Mouse (Mus musculus): Measurements from ENCODE around the gene Lnx2. TPM values are rescaled to one million over a fixed set of nuclear protein-coding genes. Genes with fewer than 3 reads are reported as not detected.

Gene Lnx2
- total RNA-seq, 1 experiment: 11.6 TPM

DNA sequence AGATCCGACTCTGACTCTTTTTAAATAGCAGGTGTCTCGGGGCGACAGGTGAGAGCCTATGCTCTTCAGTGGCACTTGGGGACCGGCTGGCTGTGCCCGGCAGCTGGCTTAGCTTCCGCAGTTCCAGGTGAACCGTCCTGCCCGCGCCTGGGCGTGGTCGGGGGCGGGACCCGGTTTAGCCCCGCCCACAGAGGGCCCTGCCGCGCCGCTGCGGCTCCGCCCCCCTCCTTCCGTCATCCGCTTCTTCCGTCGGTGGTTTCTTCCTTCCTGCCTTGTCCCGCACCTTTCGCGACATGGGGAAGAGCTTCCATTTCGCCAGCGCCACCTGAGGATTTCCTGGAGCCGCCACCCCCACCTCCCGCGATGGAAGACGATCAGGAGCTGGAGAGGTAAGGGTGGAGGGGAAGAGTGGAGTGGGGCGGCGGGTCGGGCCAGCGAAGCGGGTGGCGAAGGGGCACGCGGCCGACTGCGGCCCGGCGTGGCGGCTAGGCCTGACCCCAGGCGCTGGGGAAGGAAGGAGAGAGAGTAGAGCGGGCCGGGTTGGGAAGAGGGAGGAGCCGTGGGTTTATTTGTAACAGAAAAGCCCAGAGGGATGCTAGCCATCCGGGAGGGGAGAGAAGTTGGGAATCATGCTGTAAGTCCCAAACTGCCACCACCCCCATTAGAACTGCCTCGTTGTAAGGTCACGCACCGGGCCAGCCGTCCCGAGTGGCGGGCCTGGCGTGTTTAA lies 1.1 kb upstream of the Lnx2 start:
- peak overlapping the region; percentile 52; the same call in 1 of the 2 replicates for H3K27ac ChIP-seq (ENCODE audit: insufficient read depth, low read depth, low read length, poor library complexity, severe bottlenecking)

DNA sequence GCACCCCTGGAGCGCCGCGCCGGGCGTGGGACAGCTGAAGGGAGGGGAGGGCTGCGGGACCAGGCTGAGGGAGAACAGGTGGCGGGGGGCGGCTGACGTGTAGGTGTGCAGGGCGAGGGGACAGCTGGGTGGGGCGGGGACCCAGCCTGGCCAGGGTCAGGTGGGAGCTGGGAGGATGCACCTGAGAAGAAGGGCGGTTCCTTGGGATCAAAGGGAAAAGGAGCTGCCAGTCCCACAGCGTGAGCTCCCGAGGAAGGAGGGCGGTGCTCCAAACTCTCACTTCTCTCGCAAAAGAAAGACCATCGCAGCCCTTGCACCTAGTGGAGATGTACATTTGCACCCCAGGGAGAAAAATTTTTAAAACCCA lies 396 bp upstream of the Lnx2 start, which contains the start of gene Polr1d:
TSS of gene Polr1d (plus strand) at position 252 of the 367 bp plus-strand sequence.
- TF ChIP-seq HCFC1 (IDR thresholded peaks at IDR 0.05; ENCODE audit: borderline replicate concordance, insufficient read depth, low read length) (no peak), MAFK (IDR thresholded peaks at IDR 0.05; ENCODE audit: insufficient read depth, low read depth, low read length) (no peak), ZC3H11A (IDR thresholded peaks at IDR 0.05; ENCODE audit: borderline replicate concordance, low read depth, low read length) (no peak), ZNF384 (IDR thresholded peaks at IDR 0.05; ENCODE audit: low read depth, low read length) (no peak), CHD2 (IDR thresholded peaks at IDR 0.05; ENCODE audit: low read depth, low read length) (no peak)
- peak within 1 kb of the TSS; percentile 89 for H3K9ac ChIP-seq (ENCODE audit: insufficient read depth, low read depth, low read length, poor library complexity, severe bottlenecking)
- peak within 1 kb of the TSS; percentile 88 to 92 for H3K4me3 ChIP-seq (ENCODE audit: insufficient read depth in 1 of 2, low read depth in 1 of 2, low read length in 2 of 2, poor library complexity in 1 of 2, severe bottlenecking in 1 of 2)
- in situ Hi-C loops (cut with MboI; ENCODE audit: low sequenced_read_pairs in 2 of 2, unreplicated experiment in 2 of 2): no loop called here
- peak within 1 kb of the TSS; percentile 68 for H3K27ac ChIP-seq (ENCODE audit: insufficient read depth, low read depth, low read length, poor library complexity, severe bottlenecking)
- H3K9me3 ChIP-seq (ENCODE audit: control insufficient read depth, insufficient read depth, low read depth, low read length): no peaks in the 10 kb centered on the region
- H3K36me3 ChIP-seq (ENCODE audit: control insufficient read depth, insufficient read depth, low read length, poor library complexity, severe bottlenecking): peaks cover 3% of the 10 kb centered on the region
- peak; percentile 62 for DNase-seq (ENCODE audit: low read depth, low spot score)
- H3K4me1 ChIP-seq (ENCODE audit: control insufficient read depth in 2 of 2, insufficient read depth in 2 of 2, low read length in 2 of 2, poor library complexity in 1 of 2): peaks cover 0 to 14% of the 10 kb centered on the region in 2 experiments; a peak in 3 of 4 replicates

More for the DNA sequence above, 1.1 kb upstream of the Lnx2 start:
- Histone ChIP-seq H3K9me3 (ENCODE audit: control insufficient read depth, insufficient read depth, low read depth, low read length) (no peaks in the 10 kb centered on the region), H3K4me3 (ENCODE audit: insufficient read depth in 1 of 2, low read depth in 1 of 2, low read length in 2 of 2, poor library complexity in 1 of 2, severe bottlenecking in 1 of 2) (peak overlapping the region; percentile 83 to 92), H3K36me3 (ENCODE audit: control insufficient read depth, insufficient read depth, low read length, poor library complexity, severe bottlenecking) (peaks cover 3% of the 10 kb centered on the region), H3K9ac (ENCODE audit: insufficient read depth, low read depth, low read length, poor library complexity, severe bottlenecking) (peak overlapping the region; percentile 88), H3K4me1 (ENCODE audit: control insufficient read depth in 2 of 2, insufficient read depth in 2 of 2, low read length in 2 of 2, poor library complexity in 1 of 2) (peaks cover 0 to 12% of the 10 kb centered on the region in 2 experiments; a peak in 3 of 4 replicates)
- TF ChIP-seq ZC3H11A (IDR thresholded peaks at IDR 0.05; ENCODE audit: borderline replicate concordance, low read depth, low read length) (no peak), CHD2 (IDR thresholded peaks at IDR 0.05; ENCODE audit: low read depth, low read length) (no peak), HCFC1 (IDR thresholded peaks at IDR 0.05; ENCODE audit: borderline replicate concordance, insufficient read depth, low read length) (no peak)
- DNase-seq (ENCODE audit: low read depth, low spot score): peak; percentile 72
- in situ Hi-C loops (cut with MboI; ENCODE audit: low sequenced_read_pairs in 2 of 2, unreplicated experiment in 2 of 2): no loop called here

DNA sequence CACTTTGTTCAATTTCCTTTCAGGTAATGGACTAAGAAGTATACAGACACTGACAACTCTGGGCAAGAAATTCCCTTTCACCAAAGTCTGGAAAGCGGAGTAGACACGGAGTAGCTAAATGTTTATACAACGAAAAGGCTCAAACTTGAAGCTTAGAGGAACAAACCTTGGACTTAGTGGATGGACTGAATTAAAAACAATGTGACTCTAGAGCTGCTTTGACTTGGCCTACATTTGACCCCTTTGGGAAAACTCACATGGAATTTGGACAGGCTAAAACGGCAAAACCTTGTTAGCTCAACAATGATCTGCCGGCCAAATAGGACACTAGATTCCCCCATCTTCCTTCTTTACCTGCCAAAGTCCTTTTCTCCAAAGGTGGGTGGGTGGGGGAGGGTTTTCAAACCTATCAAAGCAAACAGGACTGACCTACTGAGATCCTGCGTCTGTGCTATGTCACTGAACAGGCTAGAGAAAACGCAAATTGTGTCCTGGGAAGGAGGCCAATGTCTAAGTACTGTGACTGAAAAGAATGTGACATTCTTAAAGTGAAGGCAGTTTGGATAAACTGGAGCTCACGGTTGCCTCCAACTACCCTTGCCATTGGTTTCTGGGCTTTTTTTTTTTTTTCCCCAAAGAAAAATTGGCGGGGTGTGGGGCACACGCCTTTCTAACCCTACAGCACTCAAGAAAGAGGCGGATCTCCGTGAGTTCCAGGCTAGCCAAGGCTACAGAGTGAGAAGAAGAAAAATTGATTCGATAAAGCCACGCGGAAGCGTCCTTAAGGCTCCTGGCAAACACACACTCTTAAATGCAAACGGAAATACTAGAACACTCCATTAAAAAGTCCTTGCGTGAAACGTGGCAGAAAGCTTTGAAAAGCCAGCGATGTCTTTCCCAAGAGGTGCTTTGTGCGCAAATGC lies 1.0 kb downstream of the Lnx2 start:
- Histone ChIP-seq H3K4me1 (ENCODE audit: control insufficient read depth in 2 of 2, insufficient read depth in 2 of 2, low read length in 2 of 2, poor library complexity in 1 of 2) (peaks cover 0 to 15% of the 10 kb centered on the region in 2 experiments; a peak in 3 of 4 replicates), H3K9me3 (ENCODE audit: control insufficient read depth, insufficient read depth, low read depth, low read length) (no peaks in the 10 kb centered on the region), H3K36me3 (ENCODE audit: control insufficient read depth, insufficient read depth, low read length, poor library complexity, severe bottlenecking) (peaks cover 3% of the 10 kb centered on the region), H3K9ac (ENCODE audit: insufficient read depth, low read depth, low read length, poor library complexity, severe bottlenecking) (peak overlapping the region; percentile 89), H3K4me3 (ENCODE audit: insufficient read depth in 1 of 2, low read depth in 1 of 2, low read length in 2 of 2, poor library complexity in 1 of 2, severe bottlenecking in 1 of 2) (peak overlapping the region; percentile 88 to 92), H3K27ac (ENCODE audit: insufficient read depth, low read depth, low read length, poor library complexity, severe bottlenecking) (peak overlapping the region; percentile 67; the same call in 1 of the 2 replicates)
- in situ Hi-C loops (cut with MboI; ENCODE audit: low sequenced_read_pairs in 2 of 2, unreplicated experiment in 2 of 2): no loop called here
- no peak for DNase-seq (ENCODE audit: low read depth, low spot score)
- TF ChIP-seq ZC3H11A (IDR thresholded peaks at IDR 0.05; ENCODE audit: borderline replicate concordance, low read depth, low read length): no peak
- TF ChIP-seq MAFK (IDR thresholded peaks at IDR 0.05; ENCODE audit: insufficient read depth, low read depth, low read length): no peak

DNA sequence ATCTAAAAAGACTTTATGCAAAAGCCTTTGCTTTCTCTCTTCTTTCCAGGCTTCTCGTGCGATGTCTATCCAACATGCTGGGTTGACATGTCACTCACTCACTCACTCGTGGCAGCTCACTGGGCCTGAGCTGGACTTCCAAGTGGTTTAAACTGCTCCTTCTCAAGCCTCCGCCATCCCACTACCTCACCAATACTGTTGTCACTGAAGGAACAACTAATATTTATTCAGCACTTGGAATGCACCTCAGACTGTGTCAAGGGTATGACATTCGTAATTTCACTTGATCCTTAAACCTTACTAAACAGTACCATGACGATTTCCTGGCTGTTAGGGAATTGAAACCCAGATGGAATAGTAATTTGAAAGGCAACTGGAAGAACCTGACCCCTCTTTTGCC lies 2.6 kb downstream of the Lnx2 start:
- Histone ChIP-seq H3K9ac (ENCODE audit: insufficient read depth, low read depth, low read length, poor library complexity, severe bottlenecking) (no peak overlapping the region), H3K27ac (ENCODE audit: insufficient read depth, low read depth, low read length, poor library complexity, severe bottlenecking) (no peak overlapping the region), H3K4me3 (ENCODE audit: insufficient read depth in 1 of 2, low read depth in 1 of 2, low read length in 2 of 2, poor library complexity in 1 of 2, severe bottlenecking in 1 of 2) (no peak overlapping the region), H3K9me3 (ENCODE audit: control insufficient read depth, insufficient read depth, low read depth, low read length) (no peaks in the 10 kb centered on the region), H3K36me3 (ENCODE audit: control insufficient read depth, insufficient read depth, low read length, poor library complexity, severe bottlenecking) (peaks cover 3% of the 10 kb centered on the region), H3K4me1 (ENCODE audit: control insufficient read depth in 2 of 2, insufficient read depth in 2 of 2, low read length in 2 of 2, poor library complexity in 1 of 2) (peaks cover 0 to 18% of the 10 kb centered on the region in 2 experiments; a peak in 2 of 4 replicates)
- in situ Hi-C loops (cut with MboI; ENCODE audit: low sequenced_read_pairs in 2 of 2, unreplicated experiment in 2 of 2): no loop called here
- no peak for DNase-seq (ENCODE audit: low read depth, low spot score)
- TF ChIP-seq HCFC1 (IDR thresholded peaks at IDR 0.05; ENCODE audit: borderline replicate concordance, insufficient read depth, low read length) (no peak), CHD2 (IDR thresholded peaks at IDR 0.05; ENCODE audit: low read depth, low read length) (no peak), ZC3H11A (IDR thresholded peaks at IDR 0.05; ENCODE audit: borderline replicate concordance, low read depth, low read length) (no peak), MAFK (IDR thresholded peaks at IDR 0.05; ENCODE audit: insufficient read depth, low read depth, low read length) (no peak), ZNF384 (IDR thresholded peaks at IDR 0.05; ENCODE audit: low read depth, low read length) (no peak)

Data from ES-E14 (cell line).